Mouse (Mus musculus) stomach, postnatal 0 days (tissue): ENCODE results near the gene Aldh1l1. TPM values are rescaled to one million over a fixed set of nuclear protein-coding genes. Genes with fewer than 3 reads are reported as not detected.

Experiments
- ATAC-seq: fragments of 200-750 bp; cut with Nextera tagmentation; 2 replicates; pipeline ENCODE4 v1.8.0; 2017; ENCODE audit not compliant: low FRiP score, low TSS enrichment
- DNase-seq: peaks from one replicate; pipeline ENCODE4 v3.0.0-alpha.2; 2016; ENCODE audit warnings: low spot score
- H3K27ac ChIP-seq: fragments of 300-500 bp; sonication (generic); replicated peaks from 2 replicates; pipeline ENCODE4 v1.5.1; 2014; ENCODE audit warnings: mild to moderate bottlenecking, control low read depth
- H3K27me3 ChIP-seq: fragments of 300-500 bp; sonication (generic); 2 replicates; pipeline ENCODE4 v1.6.1; 2014; ENCODE audit warnings: low read length; ENCODE audit not compliant: control insufficient read depth, insufficient read depth
- H3K36me3 ChIP-seq: fragments of 300-500 bp; sonication (generic); 2 replicates; pipeline ENCODE4 v1.6.1; 2014; ENCODE audit warnings: low read length, mixed read lengths; ENCODE audit not compliant: control insufficient read depth, insufficient read depth
- H3K4me1 ChIP-seq: fragments of 300-500 bp; sonication (generic); replicated peaks from 2 replicates; pipeline ENCODE4 v1.6.1; 2014; ENCODE audit warnings: antibody characterized with exemption; ENCODE audit not compliant: control insufficient read depth, insufficient read depth
- H3K4me2 ChIP-seq: fragments of 300-500 bp; sonication (generic); replicated peaks from 2 replicates; pipeline ENCODE4 v1.6.1; 2014; ENCODE audit warnings: low read depth, mild to moderate bottlenecking, control low read depth, moderate library complexity
- H3K4me3 ChIP-seq: fragments of 300-500 bp; sonication (generic); 2 replicates; pipeline ENCODE4 v1.5.1; 2014; ENCODE audit warnings: low read depth, low read length, control low read depth
- H3K9ac ChIP-seq: fragments of 300-500 bp; sonication (generic); 2 replicates; pipeline ENCODE4 v1.6.1; 2014; ENCODE audit warnings: mild to moderate bottlenecking, low read length, control low read depth, mixed read lengths
- H3K9me3 ChIP-seq: fragments of 300-500 bp; sonication (generic); 2 replicates; pipeline ENCODE4 v1.6.1; 2016; ENCODE audit warnings: low read length; ENCODE audit not compliant: control insufficient read depth
- CTCF ChIP-seq: IDR thresholded peaks from 2 replicates; pipeline ENCODE4 v1.5.1; 2016; ENCODE audit warnings: antibody characterized with exemption, low read depth, mild to moderate bottlenecking, moderate library complexity
- EP300 ChIP-seq: optimal IDR thresholded peaks from 2 replicates; pipeline ENCODE3; 2016; ENCODE audit warnings: antibody characterized with exemption
- WGBS: fragments of 180-500 bp; shearing (Covaris S2); extraction: QIAGEN DNeasy Blood & Tissue Kit; methylation state at CpG from one replicate; pipeline ENCODE4 v1.1.7; 2014; 5-methylcytosine and 5-hydroxymethylcytosine counted together
- polyA plus RNA-seq: library from polyadenylated mRNA; unstranded; fragments of >200 nt; fragmentation: Nextera tagmentation; extraction: Ambion mirVana; gene quantifications from 2 replicates; pipeline ENCODE4 v1.2.1, GENCODE M21; 2015

The Aldh1l1 gene
- polyA plus RNA-seq, 1 experiment from 2014 or later, result 6.6 TPM

DNA sequence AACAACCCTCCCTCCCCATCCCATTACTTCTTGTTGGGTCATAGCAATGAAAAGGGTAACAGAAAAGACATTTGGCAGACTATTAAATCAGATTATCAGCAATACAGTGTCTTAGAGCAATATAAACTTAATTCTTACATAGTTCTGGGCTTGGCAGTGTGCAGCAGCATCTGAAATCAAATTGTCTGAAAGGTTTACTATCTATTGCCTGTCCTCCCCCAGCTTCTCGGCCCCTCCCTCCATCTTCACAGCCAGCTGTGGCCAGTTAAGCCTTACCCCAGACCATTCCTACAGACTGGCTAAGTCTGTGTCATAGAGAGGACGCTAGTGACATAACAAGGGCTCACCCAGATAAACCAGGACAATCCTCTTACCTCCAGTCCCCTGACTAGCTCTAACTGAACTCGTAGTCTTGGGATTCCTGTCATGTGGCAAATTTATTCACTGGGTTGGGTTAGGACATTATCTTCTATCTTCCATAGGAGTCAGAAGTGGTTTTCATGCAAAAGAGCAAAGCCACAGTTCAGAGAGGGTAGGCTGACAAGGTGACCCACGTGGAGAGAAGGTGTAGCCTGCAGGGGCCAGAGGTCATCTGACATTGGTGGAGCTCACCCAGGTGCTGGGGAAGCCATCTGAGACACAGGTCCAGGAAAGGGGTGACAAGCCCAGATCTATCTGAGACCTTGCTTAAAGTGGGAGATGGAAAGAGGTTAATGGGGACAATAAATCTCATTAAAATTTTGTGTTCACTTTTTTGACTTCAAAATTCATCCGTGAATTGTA is 27.0 kb downstream of the Aldh1l1 start:
- no peaks in the 10 kb centered on the region for H3K27me3 ChIP-seq
- H3K4me1 ChIP-seq, result no peaks in the 10 kb centered on the region
- TF ChIP-seq EP300, result no peak
- TF ChIP-seq CTCF, result no peak
- no peak overlapping the region for H3K9ac ChIP-seq
- no peaks in the 10 kb centered on the region for H3K9me3 ChIP-seq
- H3K4me2 ChIP-seq, result no peak overlapping the region
- DNase-seq (no peak), ATAC-seq (no peak)
- no peak overlapping the region for H3K27ac ChIP-seq
- H3K4me3 ChIP-seq, result no peak overlapping the region
- no peaks in the 10 kb centered on the region for H3K36me3 ChIP-seq
- 69% methylated on average over 5 of the region's 5 CpGs for WGBS

DNA sequence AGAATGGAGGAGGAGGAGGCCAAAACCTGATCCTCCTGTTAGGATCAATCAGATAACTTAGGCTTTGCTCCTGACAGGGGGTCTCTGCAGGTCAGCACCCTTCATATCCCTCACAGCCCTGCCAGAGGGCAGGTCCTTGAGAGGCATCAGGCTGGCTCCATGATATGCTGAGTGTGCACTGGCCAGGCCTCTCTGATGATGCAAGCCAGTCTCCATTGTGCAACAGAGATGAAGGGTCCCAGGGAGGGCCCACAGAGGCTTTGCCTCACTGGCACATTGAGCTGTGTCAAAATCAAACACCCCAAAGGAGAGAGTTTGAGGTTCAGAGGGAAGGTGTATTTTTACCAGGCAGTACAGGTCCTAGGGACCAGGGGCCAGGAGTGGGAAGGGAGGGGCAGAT is 28.1 kb downstream of the Aldh1l1 start:
- ATAC-seq, result peak; percentile 51

DNA sequence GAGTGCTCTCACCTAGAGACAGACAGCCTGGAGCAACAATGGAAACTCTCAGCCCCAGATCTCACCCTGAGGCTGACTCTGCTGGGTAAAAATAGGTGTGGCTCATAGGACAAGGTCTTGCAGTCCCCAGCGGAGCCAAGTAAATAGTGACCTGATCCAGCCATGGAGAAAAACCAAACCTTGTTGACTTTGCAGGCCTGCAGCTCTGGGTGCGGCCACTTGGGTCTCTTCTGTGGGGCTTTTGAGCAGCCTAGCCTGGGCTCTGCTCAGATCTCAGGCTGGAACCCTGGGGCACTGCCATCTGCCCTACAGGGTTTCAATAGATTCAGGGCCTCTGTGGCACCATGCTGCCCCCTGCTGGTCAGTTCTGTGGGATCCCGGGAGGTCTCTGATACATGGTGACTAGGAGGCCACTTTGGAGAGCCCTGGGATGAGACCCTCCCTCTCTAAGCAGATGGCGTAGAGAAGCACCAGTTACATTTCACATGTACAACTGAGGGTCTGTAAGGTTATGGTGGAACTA is 28.7 kb downstream of the Aldh1l1 start:
- Histone ChIP-seq H3K4me3 (no peak overlapping the region), H3K27me3 (no peaks in the 10 kb centered on the region), H3K36me3 (no peaks in the 10 kb centered on the region), H3K27ac (no peak overlapping the region), H3K9me3 (no peaks in the 10 kb centered on the region), H3K9ac (no peak overlapping the region), H3K4me1 (no peaks in the 10 kb centered on the region), H3K4me2 (no peak overlapping the region)
- DNase-seq, result peak; percentile 81
- peak; percentile 93 for ATAC-seq
- WGBS, result 33% methylated on average over 4 of the region's 4 CpGs
- peak; percentile 92 for TF ChIP-seq CTCF
- no peak for TF ChIP-seq EP300

More for the DNA sequence above, 28.1 kb downstream of the Aldh1l1 start:
- Histone ChIP-seq H3K9ac (no peak overlapping the region), H3K27me3 (no peaks in the 10 kb centered on the region), H3K36me3 (no peaks in the 10 kb centered on the region), H3K4me1 (no peaks in the 10 kb centered on the region), H3K9me3 (no peaks in the 10 kb centered on the region), H3K4me2 (no peak overlapping the region), H3K27ac (no peak overlapping the region), H3K4me3 (no peak overlapping the region)
- TF ChIP-seq EP300, result no peak
- TF ChIP-seq CTCF, result no peak
- no peak for DNase-seq

DNA sequence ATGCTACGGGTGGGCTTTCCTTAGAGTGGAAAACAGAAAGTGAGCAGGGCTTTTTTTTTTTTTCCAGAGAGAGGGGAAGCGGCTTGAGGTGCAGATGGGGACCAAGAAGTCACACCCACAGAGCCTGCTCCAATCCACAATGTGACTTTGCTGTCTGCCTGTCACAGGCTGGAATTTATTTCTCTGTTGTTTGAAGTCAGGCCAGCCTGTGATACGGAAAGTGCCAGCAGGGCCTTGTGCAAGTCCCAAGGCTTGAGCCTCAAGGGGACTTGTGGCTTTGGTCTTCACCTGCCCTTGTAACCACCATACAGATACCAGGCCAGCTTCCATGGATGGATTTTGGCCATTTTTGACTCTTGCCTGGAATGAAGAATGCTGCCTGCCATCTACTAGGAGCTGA is 32.7 kb downstream of the Aldh1l1 start:
- DNase-seq, result no peak
- Histone ChIP-seq H3K4me3 (no peak overlapping the region), H3K4me1 (no peaks in the 10 kb centered on the region), H3K4me2 (no peak overlapping the region), H3K36me3 (no peaks in the 10 kb centered on the region), H3K9me3 (no peaks in the 10 kb centered on the region), H3K27me3 (no peaks in the 10 kb centered on the region), H3K27ac (no peak overlapping the region), H3K9ac (no peak overlapping the region)
- no peak for TF ChIP-seq CTCF
- TF ChIP-seq EP300, result no peak
- no peak for ATAC-seq
- WGBS, result 24% methylated on average over 3 of the region's 3 CpGs

DNA sequence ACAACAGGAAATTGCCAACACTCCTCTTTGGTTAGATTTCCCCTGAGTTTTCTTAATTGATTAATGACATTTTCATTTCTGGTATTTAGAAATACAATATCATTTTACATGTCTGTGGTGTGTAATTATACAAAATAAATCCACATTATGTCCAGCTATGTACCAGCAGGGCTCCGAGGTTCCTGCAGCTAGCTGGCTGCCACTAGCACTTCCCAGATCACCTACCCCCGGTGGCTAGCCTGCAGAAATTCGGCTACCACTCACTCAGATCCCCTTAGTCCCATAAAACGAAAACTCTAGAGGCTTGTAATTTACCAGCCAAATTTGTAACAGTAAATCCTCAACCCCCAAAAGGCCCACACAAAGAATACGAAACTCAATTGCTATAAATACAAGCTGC is 33.1 kb downstream of the Aldh1l1 start:
- no peak for DNase-seq

DNA sequence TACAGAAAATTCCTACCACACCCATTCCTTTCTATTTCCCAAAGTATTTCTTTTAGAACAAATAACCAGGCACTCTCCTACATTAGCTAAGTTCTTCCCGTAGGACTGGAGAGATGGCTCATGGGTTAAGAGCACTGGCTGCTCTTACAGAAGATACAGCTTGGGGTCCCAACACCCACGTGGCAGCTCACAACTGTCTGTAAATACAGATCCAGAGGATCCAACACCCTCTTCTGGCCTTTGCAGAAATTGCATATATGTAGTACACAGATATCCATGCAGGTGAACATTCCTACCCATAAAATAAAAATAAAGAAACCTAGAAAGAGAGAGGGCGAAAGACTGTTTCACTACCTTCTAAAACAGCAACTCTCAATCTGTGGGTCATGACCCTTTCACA is 40.2 kb downstream of the Aldh1l1 start:
- no peaks in the 10 kb centered on the region for H3K36me3 ChIP-seq
- DNase-seq, result no peak
- no peaks in the 10 kb centered on the region for H3K4me1 ChIP-seq
- no peaks in the 10 kb centered on the region for H3K9me3 ChIP-seq
- no peak overlapping the region for H3K4me2 ChIP-seq
- H3K9ac ChIP-seq, result no peak overlapping the region
- H3K4me3 ChIP-seq, result no peak overlapping the region
- no peak for ATAC-seq
- H3K27ac ChIP-seq, result no peak overlapping the region
- no peaks in the 10 kb centered on the region for H3K27me3 ChIP-seq
- TF ChIP-seq CTCF (peak; percentile 43), EP300 (no peak)
- 55% methylated on average over 3 of the region's 3 CpGs for WGBS

More for the DNA sequence above, 33.1 kb downstream of the Aldh1l1 start:
- ATAC-seq, result no peak
- WGBS, result 44% methylated on average over 5 of the region's 5 CpGs
- Histone ChIP-seq H3K4me3 (no peak overlapping the region), H3K9ac (no peak overlapping the region), H3K4me2 (no peak overlapping the region), H3K36me3 (no peaks in the 10 kb centered on the region), H3K9me3 (no peaks in the 10 kb centered on the region), H3K27me3 (no peaks in the 10 kb centered on the region), H3K4me1 (no peaks in the 10 kb centered on the region), H3K27ac (no peak overlapping the region)
- TF ChIP-seq CTCF (no peak), EP300 (no peak)
